Mouse (Mus musculus): ENCODE measurements at regions not wholly inside any gene's neighbourhood (a gene's known extent, or its start where the extent isn't known, plus 50 kb on each side); places are given as distances from the start of the nearest gene placed in this dataset.

- DNase-seq, result no peak
- intact Hi-C loops (cut with DNase I), result no loop called here
These were observed 235.4 kb upstream of the Ferd3l start for GRCm38 (mm10) chr12:33692870-33693269.

- peak in 1 of 2 experiments; percentile 11 for DNase-seq
- intact Hi-C loops (cut with DNase I), result no loop called here
These were observed 213.8 kb upstream of the Ferd3l start for GRCm38 (mm10) chr12:33714392-33714791.

GRCm38 (mm10) chr12:33715997-33716396, 212.2 kb upstream of the Ferd3l start:
- no peak for DNase-seq
- intact Hi-C loops (cut with DNase I), result no loop called here

GRCm38 (mm10) chr12:33717053-33717452, 211.2 kb upstream of the Ferd3l start:
- intact Hi-C loops (cut with DNase I), result no loop called here
- DNase-seq, result no peak

- peak in 1 of 2 experiments; percentile 7 for DNase-seq
- intact Hi-C loops (cut with DNase I), result no loop called here
These were observed 210.5 kb upstream of the Ferd3l start for GRCm38 (mm10) chr12:33717601-33718260.

- intact Hi-C loops (cut with DNase I), result no loop called here
These were observed 209.2 kb upstream of the Ferd3l start for GRCm38 (mm10) chr12:33719063-33719462.

GRCm38 (mm10) chr12:33731937-33732336, 196.3 kb upstream of the Ferd3l start:
- intact Hi-C loops (cut with DNase I), result no loop called here
- DNase-seq, result no peak

More at GRCm38 (mm10) chr12:33719063-33719462, 209.2 kb upstream of the Ferd3l start:
- DNase-seq, result peak; percentile 17 to 21

- DNase-seq, result no peak
- intact Hi-C loops (cut with DNase I), result no loop called here
These were observed 152.4 kb upstream of the Ferd3l start for GRCm38 (mm10) chr12:33775563-33776468.

- intact Hi-C loops (cut with DNase I), result no loop called here
- DNase-seq, result no peak
These were observed 149.7 kb upstream of the Ferd3l start for GRCm38 (mm10) chr12:33778477-33778876.

- DNase-seq, result no peak
- intact Hi-C loops (cut with DNase I), result no loop called here
These were observed 148.3 kb upstream of the Ferd3l start for GRCm38 (mm10) chr12:33779898-33780297.

GRCm38 (mm10) chr12:33804206-33804791, 123.9 kb upstream of the Ferd3l start:
- no peak for DNase-seq
- intact Hi-C loops (cut with DNase I), result no loop called here

- intact Hi-C loops (cut with DNase I), result no loop called here
- no peak for DNase-seq
These were observed 102.7 kb upstream of the Ferd3l start for GRCm38 (mm10) chr12:33825571-33825970.

GRCm38 (mm10) chr12:33849088-33849487, 79.1 kb upstream of the Ferd3l start:
- intact Hi-C loops (cut with DNase I), result no loop called here
- DNase-seq, result no peak

- no peak for DNase-seq
- intact Hi-C loops (cut with DNase I), result no loop called here
These were observed 76.5 kb upstream of the Ferd3l start for GRCm38 (mm10) chr12:33851736-33852135.
